Mouse (Mus musculus) cerebellum, adult 2 months (tissue): ENCODE data around the gene Spsb1. TPM values are rescaled to one million over a fixed set of nuclear protein-coding genes. Genes with fewer than 3 reads are reported as not detected.

Source experiments
- DNase-seq, 2 experiments: peaks; one replicate each; pipeline ENCODE4 v3.0.0; 2021
- H3K27ac ChIP-seq: fragments of 200-500 bp; 2 replicates; pipeline ENCODE4 v1.5.1; 2012; ENCODE audit warnings: low read length, control low read depth, inconsistent platforms; ENCODE audit not compliant: insufficient read depth
- H3K27me3 ChIP-seq: fragments of 200-500 bp; 2 replicates; pipeline ENCODE4 v1.6.1; 2012; ENCODE audit warnings: inconsistent platforms, mild to moderate bottlenecking, low read length, moderate library complexity; ENCODE audit not compliant: control insufficient read depth, insufficient read depth
- H3K4me1 ChIP-seq: fragments of 200-500 bp; 2 replicates; pipeline ENCODE4 v1.6.1; 2011; ENCODE audit warnings: low read length; ENCODE audit not compliant: control insufficient read depth, insufficient read depth
- H3K4me3 ChIP-seq: fragments of 200-500 bp; replicated peaks from 2 replicates; pipeline ENCODE3; 2011; ENCODE audit warnings: mild to moderate bottlenecking, low read depth, low read length, control low read depth; ENCODE audit not compliant: insufficient read depth
- CTCF ChIP-seq: fragments of 200-500 bp; IDR thresholded peaks from 2 replicates; pipeline ENCODE4 v1.5.1; 2011; ENCODE audit warnings: low read depth, mild to moderate bottlenecking, control low read depth, low read length, moderate library complexity, borderline replicate concordance; ENCODE audit not compliant: insufficient read depth
- POLR2A ChIP-seq: fragments of 200-500 bp; IDR thresholded peaks from 2 replicates; pipeline ENCODE4 v1.6.1; 2011; ENCODE audit warnings: low read length, control low read depth, borderline replicate concordance; ENCODE audit not compliant: insufficient read depth
- whole genome bisulfite sequencing: fragments of 180-500 bp; shearing (Covaris S2); methylation state at CpG from one replicate; pipeline ENCODE4 v1.1.7; 2018; 5-methylcytosine and 5-hydroxymethylcytosine counted together
- polyA plus RNA-seq: library from polyadenylated mRNA; depleted of rRNA; stranded (reverse); fragments of >200 nt; gene quantifications from 2 replicates; pipeline ENCODE4 v1.2.3, GENCODE M21; 2012

Spsb1 gene
- polyA plus RNA-seq, 1 experiment, result 25.3 TPM

GRCm38 (mm10) chr4:149990954-149991633 lies 36.3 kb upstream of the Spsb1 start:
- TF ChIP-seq CTCF, result no peak
- WGBS, result 14% methylated on average over 9 of the region's 9 CpGs
- Histone ChIP-seq H3K27ac (peak overlapping the region; percentile 80), H3K4me3 (no peak overlapping the region), H3K27me3 (no peaks in the 10 kb centered on the region), H3K4me1 (peaks cover 45% of the 10 kb centered on the region)
- DNase-seq, result peak; percentile 50 to 59

GRCm38 (mm10) chr4:149990212-149990953 lies 35.5 kb upstream of the Spsb1 start:
- peak; percentile 93 to 96 for DNase-seq
- Histone ChIP-seq H3K27me3 (no peaks in the 10 kb centered on the region), H3K4me3 (no peak overlapping the region), H3K4me1 (peaks cover 42% of the 10 kb centered on the region), H3K27ac (peak overlapping the region; percentile 80)
- 8% methylated on average over 8 of the region's 8 CpGs for WGBS
- TF ChIP-seq POLR2A (0 out of 2 replicates have a peak, but pooled peaks have one; percentile 25), CTCF (no peak)

DNA sequence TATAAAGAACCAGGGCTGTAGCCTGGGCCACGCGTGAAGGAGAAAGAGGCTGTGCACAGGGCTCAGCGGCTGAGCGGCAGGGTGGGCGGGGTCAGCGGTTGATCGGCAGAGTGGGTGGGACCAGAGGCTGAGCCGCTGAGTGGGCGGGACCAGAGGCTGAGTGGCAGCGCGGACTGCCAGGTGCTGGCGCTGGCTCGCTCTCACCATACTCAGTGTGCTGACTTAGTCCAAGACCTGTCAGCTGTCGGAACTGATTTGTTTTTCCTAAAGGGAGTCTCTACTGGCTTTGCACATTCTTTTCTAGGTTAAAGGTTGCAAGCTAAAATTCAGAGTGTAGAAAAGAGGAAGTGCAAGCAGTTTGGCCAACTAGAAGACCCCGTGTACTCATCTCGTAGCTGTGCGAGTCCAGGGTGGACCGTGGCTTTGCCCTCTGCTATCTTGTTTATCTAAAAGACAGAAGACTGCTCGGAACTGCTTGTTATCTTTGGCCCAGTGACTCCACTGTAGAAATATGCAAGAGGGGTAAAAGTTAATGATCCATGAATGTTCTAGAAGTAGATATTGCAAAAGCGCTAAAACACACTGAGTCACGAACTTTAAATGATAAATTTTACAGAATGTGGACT lies 34.2 kb upstream of the Spsb1 start:
- peak overlapping the region; percentile 73 for H3K27ac ChIP-seq
- TF ChIP-seq POLR2A, result no peak; the same call in 1 of the 2 replicates
- TF ChIP-seq CTCF, result no peak
- WGBS, result 5% methylated on average over 21 of the region's 21 CpGs
- H3K4me1 ChIP-seq, result peaks cover 45% of the 10 kb centered on the region
- H3K27me3 ChIP-seq, result no peaks in the 10 kb centered on the region
- peak overlapping the region; percentile 30 for H3K4me3 ChIP-seq
- DNase-seq, result peak; percentile 91 to 94

DNA sequence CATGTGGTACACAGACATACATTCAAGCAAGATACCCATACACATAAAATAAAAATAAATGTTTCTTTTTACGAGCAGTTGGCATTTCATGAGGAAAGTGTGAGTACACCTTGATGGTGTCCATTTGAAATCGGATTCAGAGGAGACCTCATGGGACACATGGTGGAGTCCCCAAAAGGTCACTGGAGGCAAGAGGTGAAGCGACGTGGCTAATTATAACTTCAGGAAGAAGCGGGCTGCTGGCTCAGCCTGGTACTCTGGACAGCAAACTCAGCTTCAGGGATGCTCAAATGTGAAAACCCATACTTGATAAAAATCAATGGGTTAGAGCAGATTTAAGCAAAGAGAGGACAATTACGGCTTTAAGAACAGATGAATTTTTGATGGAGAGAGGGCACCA lies 33.5 kb upstream of the Spsb1 start:
- no peak overlapping the region for H3K27ac ChIP-seq
- no peaks in the 10 kb centered on the region for H3K27me3 ChIP-seq
- WGBS, result 54% methylated on average over 6 of the region's 6 CpGs
- peaks cover 44% of the 10 kb centered on the region for H3K4me1 ChIP-seq
- no peak overlapping the region for H3K4me3 ChIP-seq
- no peak for TF ChIP-seq POLR2A
- TF ChIP-seq CTCF, result no peak
- no peak for DNase-seq

DNA sequence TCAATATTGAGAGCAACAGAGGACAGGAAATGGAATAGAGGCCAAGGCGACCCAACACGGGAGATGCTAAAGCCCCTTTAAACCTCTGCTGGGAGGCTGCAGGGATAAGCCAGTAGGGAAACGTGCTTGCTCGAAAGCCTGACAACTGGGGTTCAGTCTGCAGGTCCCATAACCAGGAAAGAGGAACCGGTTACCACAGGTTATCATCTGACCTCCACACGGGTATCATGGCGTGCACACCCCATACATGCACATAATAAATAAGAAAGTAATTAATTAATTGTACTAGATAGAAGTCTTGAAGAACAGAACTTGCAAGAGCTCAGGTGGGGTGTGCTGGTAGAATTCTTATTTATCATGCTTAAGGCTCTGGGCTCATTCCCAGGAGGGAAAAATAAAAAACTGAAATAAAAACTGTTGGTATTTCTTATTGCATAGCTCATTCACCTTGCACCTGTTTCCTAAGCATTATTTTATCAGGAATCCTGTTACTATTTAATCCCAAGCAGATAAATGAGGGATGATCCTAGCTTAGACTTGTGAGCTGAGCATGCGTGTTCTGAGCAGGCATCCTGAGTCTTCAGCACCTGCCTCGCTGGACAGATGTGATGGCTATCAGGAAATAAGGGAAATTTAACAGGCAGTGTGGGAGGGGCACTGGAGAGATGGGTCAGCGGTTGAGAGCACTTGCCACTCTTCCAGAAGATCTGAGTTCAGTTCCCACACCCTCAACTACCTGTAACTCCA lies 32.0 kb upstream of the Spsb1 start:
- H3K4me3 ChIP-seq, result no peak overlapping the region
- TF ChIP-seq POLR2A (no peak), CTCF (no peak)
- 91% methylated on average over 10 of the region's 10 CpGs for WGBS
- peaks cover 34% of the 10 kb centered on the region for H3K4me1 ChIP-seq
- H3K27ac ChIP-seq, result no peak overlapping the region
- H3K27me3 ChIP-seq, result no peaks in the 10 kb centered on the region
- no peak for DNase-seq

DNA sequence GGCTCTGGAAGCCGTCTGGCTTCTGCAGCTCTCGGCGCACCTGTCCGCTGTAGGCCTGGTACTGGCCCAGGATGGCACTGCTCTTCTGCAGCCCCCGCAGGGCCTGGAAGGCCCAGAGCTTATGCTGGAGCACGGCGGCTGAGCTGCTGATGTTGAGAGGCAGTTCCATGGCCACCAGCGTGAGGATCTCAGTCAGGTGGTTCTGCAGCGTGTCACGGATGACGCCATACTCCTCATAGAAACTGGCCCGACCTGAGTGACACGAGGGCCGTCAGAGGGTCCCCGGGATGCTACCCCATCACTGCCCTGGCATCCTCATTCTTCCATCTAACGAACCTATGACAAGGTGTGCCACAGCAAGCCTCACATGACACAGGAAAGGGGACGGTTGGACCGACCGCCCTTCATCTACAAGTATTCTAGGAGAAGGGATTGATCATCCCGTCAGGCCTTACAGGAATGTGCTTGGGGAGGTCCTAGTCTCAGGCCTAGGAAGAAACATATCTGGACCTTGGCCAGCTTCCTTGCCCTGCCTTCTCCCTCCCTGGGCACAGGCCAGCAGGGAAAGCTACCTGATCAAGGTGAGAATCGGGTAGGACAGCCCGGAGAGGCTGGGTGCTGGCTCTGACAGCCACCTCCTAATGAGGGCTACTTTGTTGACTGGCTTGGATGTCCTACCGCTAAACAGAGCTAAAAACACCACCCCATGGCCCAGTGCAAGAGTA lies 29.2 kb upstream of the Spsb1 start:
- TF ChIP-seq CTCF (no peak), POLR2A (no peak)
- no peak overlapping the region for H3K4me3 ChIP-seq
- no peaks in the 10 kb centered on the region for H3K27me3 ChIP-seq
- no peak for DNase-seq
- WGBS, result 91% methylated on average over 23 of the region's 23 CpGs
- peaks cover 19% of the 10 kb centered on the region for H3K4me1 ChIP-seq
- no peak overlapping the region for H3K27ac ChIP-seq

- H3K4me1 ChIP-seq, result peaks cover 26% of the 10 kb centered on the region
- DNase-seq, result no peak
- WGBS, result 82% methylated on average over 15 of the region's 15 CpGs
- no peak overlapping the region for H3K27ac ChIP-seq
- H3K4me3 ChIP-seq, result no peak overlapping the region
- no peaks in the 10 kb centered on the region for H3K27me3 ChIP-seq
- TF ChIP-seq POLR2A, result no peak
- TF ChIP-seq CTCF, result no peak
Observed at GRCm38 (mm10) chr4:149982154-149982553, 27.3 kb upstream of the Spsb1 start.
